Mouse (Mus musculus): ENCODE measurements around the gene Msh3. TPM values are rescaled to one million over a fixed set of nuclear protein-coding genes. Genes with fewer than 3 reads are reported as not detected.
"Not testable (repeated sequence)": the region's sequence is repeated elsewhere in the genome, so short reads cannot be mapped to it uniquely, and the experiment has no call there.

The Msh3 gene
- polyA plus RNA-seq, 1 experiment = 25.4 TPM

- no peak for DNase-seq (ENCODE audit: extremely low spot score in 1 of 2, low spot score in 1 of 2)
These were observed 93.5 kb downstream of the Msh3 start for GRCm38 (mm10) chr13:92261329-92261728.

GRCm38 (mm10) chr13:92255480-92255879, 99.3 kb downstream of the Msh3 start:
- DNase-seq (ENCODE audit: extremely low spot score in 1 of 2, low spot score in 1 of 2) = no peak

GRCm38 (mm10) chr13:92253850-92254249, 101.0 kb downstream of the Msh3 start:
- DNase-seq (ENCODE audit: extremely low spot score in 1 of 2, low spot score in 1 of 2) = no peak

- DNase-seq (ENCODE audit: extremely low spot score in 1 of 2, low spot score in 1 of 2) = no peak
These were observed 102.5 kb downstream of the Msh3 start for GRCm38 (mm10) chr13:92252331-92252730.

GRCm38 (mm10) chr13:92247576-92247975, 107.2 kb downstream of the Msh3 start:
- peak in 1 of 2 experiments; percentile 46 for DNase-seq (ENCODE audit: extremely low spot score in 1 of 2, low spot score in 1 of 2)

- DNase-seq (ENCODE audit: extremely low spot score in 1 of 2, low spot score in 1 of 2) = peak; percentile 36 to 38
These were observed 107.8 kb downstream of the Msh3 start for GRCm38 (mm10) chr13:92246966-92247365.

GRCm38 (mm10) chr13:92244731-92245130, 110.1 kb downstream of the Msh3 start:
- no peak for DNase-seq (ENCODE audit: extremely low spot score in 1 of 2, low spot score in 1 of 2)

GRCm38 (mm10) chr13:92241426-92241825, 113.4 kb downstream of the Msh3 start:
- DNase-seq (ENCODE audit: extremely low spot score in 1 of 2, low spot score in 1 of 2) = no peak

GRCm38 (mm10) chr13:92237887-92238286, 116.9 kb downstream of the Msh3 start:
- DNase-seq (ENCODE audit: extremely low spot score in 1 of 2, low spot score in 1 of 2) = peak; percentile 28 to 36

- DNase-seq (ENCODE audit: extremely low spot score in 1 of 2, low spot score in 1 of 2) = peak in 1 of 2 experiments; percentile 25
These were observed 117.8 kb downstream of the Msh3 start for GRCm38 (mm10) chr13:92237016-92237415.

GRCm38 (mm10) chr13:92232076-92232938, 122.5 kb downstream of the Msh3 start:
- DNase-seq (ENCODE audit: extremely low spot score in 1 of 2, low spot score in 1 of 2) = no peak

GRCm38 (mm10) chr13:92228037-92228436, 126.8 kb downstream of the Msh3 start:
- DNase-seq (ENCODE audit: extremely low spot score in 1 of 2, low spot score in 1 of 2) = no peak

- no peak for DNase-seq (ENCODE audit: extremely low spot score in 1 of 2, low spot score in 1 of 2)
These were observed 131.2 kb downstream of the Msh3 start for GRCm38 (mm10) chr13:92223567-92223966.

- DNase-seq (ENCODE audit: extremely low spot score in 1 of 2, low spot score in 1 of 2) = no peak
These were observed 132.0 kb downstream of the Msh3 start for GRCm38 (mm10) chr13:92222763-92223162.

- no peak for DNase-seq (ENCODE audit: extremely low spot score in 1 of 2, low spot score in 1 of 2)
These were observed 135.0 kb downstream of the Msh3 start for GRCm38 (mm10) chr13:92219774-92220173.

GRCm38 (mm10) chr13:92217216-92217615, 137.6 kb downstream of the Msh3 start:
- peak in 1 of 2 experiments; percentile 28 for DNase-seq (ENCODE audit: extremely low spot score in 1 of 2, low spot score in 1 of 2)

- DNase-seq (ENCODE audit: extremely low spot score in 1 of 2, low spot score in 1 of 2) = peak in 1 of 2 experiments; percentile 23
These were observed 157.9 kb downstream of the Msh3 start for GRCm38 (mm10) chr13:92196860-92197259.

GRCm38 (mm10) chr13:92193806-92194205, 161.0 kb downstream of the Msh3 start:
- DNase-seq (ENCODE audit: extremely low spot score in 1 of 2, low spot score in 1 of 2) = not testable (repeated sequence)

- not testable (repeated sequence) for DNase-seq (ENCODE audit: extremely low spot score in 1 of 2, low spot score in 1 of 2)
These were observed 182.1 kb downstream of the Msh3 start for GRCm38 (mm10) chr13:92172686-92173085.

Data from frontal cortex, adult 2 months (tissue).